Mouse (Mus musculus): ENCODE data around the gene Spaca3. TPM values are rescaled to one million over a fixed set of nuclear protein-coding genes. Genes with fewer than 3 reads are reported as not detected.
A peak's percentile ranks its signal among the peaks of the same experiment; 100 is the strongest.

The Spaca3 gene
- not detected in 2 replicates for polyA plus RNA-seq (2015; fragmentation: Nextera tagmentation; extraction: Ambion mirVana)

DNA sequence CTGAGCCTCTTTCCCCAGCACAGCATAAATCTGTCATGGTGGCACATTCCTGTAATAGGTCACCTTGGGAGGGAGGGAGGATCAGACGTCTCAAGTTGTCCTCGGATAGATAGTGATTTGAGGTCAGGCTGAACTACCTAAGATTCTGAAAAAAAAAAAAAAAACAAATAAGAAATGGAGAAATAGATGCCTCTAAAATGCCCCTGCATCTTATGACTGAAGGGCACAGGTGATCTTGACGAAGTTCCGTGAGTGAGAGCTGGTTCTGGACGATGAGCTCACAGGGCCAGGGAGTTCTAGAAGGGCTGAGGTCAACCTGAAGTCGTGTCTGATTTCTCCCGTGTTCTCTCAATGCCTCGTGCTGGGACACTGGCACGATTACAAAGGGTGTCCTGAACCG lies at the start of gene Spaca3:
Gene Spaca3 (plus strand): TSS at position 301 of the 400 bp plus-strand sequence.
- Histone ChIP-seq H3K27me3 (0 out of 2 replicates have a peak, but pooled peaks cover 12% of the 10 kb centered on the region), H3K9me3 (no peaks in the 10 kb centered on the region), H3K4me2 (replicated peaks) (no peak within 1 kb of the TSS), H3K9ac (no peak within 1 kb of the TSS), H3K27ac (no peak within 1 kb of the TSS), H3K4me3 (no peak within 1 kb of the TSS), H3K36me3 (no peaks in the 10 kb centered on the region), H3K4me1 (no peaks in the 10 kb centered on the region)
- WGBS: 79% methylated on average over 10 of the region's 10 CpGs
- no peak for ATAC-seq (ENCODE audit: low FRiP score, low read depth)

DNA sequence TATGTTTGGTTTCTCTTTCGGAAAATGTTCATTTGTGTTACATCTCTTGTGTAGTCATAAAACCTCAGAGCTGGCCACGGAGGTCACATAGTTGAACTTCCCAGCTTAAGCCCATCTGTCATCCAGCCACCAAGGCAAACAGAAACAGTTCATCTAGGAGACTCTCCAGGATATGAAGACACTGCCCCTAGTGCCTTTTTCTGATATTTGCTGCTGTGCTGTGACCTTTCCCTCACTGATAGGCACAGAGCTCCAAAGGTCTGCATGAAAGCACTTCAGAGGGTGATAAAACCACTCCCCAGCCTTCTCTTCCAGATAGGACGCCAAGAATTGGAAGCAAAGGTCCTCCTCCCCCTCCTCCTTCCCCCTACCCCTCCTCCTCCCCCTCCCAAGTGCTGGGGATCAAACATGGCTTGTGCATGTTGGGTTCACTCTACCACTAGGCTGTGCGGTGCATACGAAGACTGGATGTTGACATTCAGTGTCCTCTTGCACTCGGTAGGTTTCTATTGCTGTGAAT lies 49.6 kb upstream of the Spaca3 start:
- no peak overlapping the region for H3K27ac ChIP-seq
- peaks cover 26% of the 10 kb centered on the region for H3K4me1 ChIP-seq
- no peak overlapping the region for H3K4me2 ChIP-seq (replicated peaks)
- H3K9ac ChIP-seq: no peak overlapping the region
- H3K27me3 ChIP-seq: no peaks in the 10 kb centered on the region
- WGBS: 67% methylated on average over 6 of the region's 6 CpGs
- H3K36me3 ChIP-seq: peaks cover 14% of the 10 kb centered on the region
- peaks cover 4% of the 10 kb centered on the region; the same call in 1 of the 2 replicates for H3K9me3 ChIP-seq
- ATAC-seq (ENCODE audit: low FRiP score, low read depth): no peak
- H3K4me3 ChIP-seq: no peak overlapping the region

DNA sequence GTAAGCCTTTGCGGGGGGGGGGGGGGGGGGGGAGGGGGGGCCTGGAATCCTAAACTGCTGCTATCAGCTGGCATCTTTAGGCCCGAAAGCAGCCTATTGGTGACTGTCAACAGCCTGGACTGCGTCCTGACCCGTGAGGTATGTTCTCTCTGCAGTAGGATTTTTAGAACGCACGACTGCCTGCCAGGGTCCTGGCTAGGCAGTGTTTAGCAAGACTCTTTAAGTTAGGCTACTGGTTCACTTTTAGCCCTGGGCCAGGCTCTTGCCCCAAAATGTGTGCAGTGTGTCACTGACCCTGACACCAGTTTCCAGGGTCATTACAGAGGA lies 48.5 kb upstream of the Spaca3 start:
- Histone ChIP-seq H3K4me1 (peaks cover 26% of the 10 kb centered on the region), H3K4me3 (peak overlapping the region; percentile 58), H3K27me3 (no peaks in the 10 kb centered on the region), H3K4me2 (replicated peaks) (peak overlapping the region; percentile 91), H3K27ac (peak overlapping the region; percentile 76; the same call in 1 of the 2 replicates), H3K9me3 (peaks cover 4% of the 10 kb centered on the region; the same call in 1 of the 2 replicates), H3K36me3 (peaks cover 24% of the 10 kb centered on the region), H3K9ac (peak overlapping the region; percentile 86)
- 22% methylated on average over 5 of the region's 6 CpGs for WGBS
- ATAC-seq (ENCODE audit: low FRiP score, low read depth): 0 out of 2 replicates have a peak, but pooled peaks have one; percentile 25

DNA sequence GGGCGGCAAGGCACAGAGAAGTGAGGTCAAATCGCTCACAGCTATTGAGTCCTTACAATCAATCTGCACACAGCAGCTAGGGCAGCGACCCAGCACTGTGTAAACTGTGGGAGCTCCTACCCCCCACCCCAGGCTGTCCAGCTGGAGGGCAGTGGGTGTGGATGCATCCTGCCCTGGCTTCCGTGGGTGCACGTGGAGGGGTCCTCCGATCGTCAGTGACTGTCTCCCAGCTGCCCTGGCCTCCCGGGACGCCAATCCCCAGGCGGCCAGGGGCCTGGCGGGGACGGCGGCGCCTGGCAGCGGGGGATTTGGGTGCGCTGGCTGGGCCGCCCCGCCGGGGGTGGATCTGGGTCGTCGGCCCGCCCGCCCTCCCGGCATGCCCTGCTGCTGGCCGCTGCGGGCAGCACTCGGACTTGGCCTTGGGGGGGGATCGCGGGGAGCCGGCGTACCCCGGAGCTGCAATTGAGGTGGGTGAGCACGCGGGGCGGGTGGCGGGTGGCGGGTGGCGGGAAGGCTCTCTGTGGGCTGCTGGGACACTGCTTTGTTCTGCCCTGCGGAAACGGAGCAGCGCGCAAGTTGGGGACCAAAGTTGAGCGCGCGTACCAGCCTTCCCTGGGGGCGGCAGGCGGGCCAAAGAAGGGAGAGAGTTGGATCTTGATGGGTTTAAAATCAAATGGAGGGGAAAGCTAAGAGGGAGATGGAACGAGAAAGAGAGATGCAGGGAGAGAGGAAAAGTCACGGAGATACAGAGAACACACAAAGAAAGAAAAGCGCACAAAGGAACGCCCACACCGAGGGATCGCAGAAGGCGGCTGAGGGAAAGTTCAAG lies 48.0 kb upstream of the Spaca3 start, which contains the start of gene Tmem98:
Gene Tmem98 (plus strand): TSS at position 183 of the 829 bp plus-strand sequence.
- peaks cover 26% of the 10 kb centered on the region for H3K4me1 ChIP-seq
- H3K9ac ChIP-seq: peak within 1 kb of the TSS; percentile 86
- peak within 1 kb of the TSS; percentile 58 for H3K4me3 ChIP-seq
- H3K27ac ChIP-seq: peak within 1 kb of the TSS; percentile 76
- H3K9me3 ChIP-seq: peaks cover 2% of the 10 kb centered on the region; the same call in 1 of the 2 replicates
- H3K27me3 ChIP-seq: no peaks in the 10 kb centered on the region
- H3K4me2 ChIP-seq (replicated peaks): peak within 1 kb of the TSS; percentile 91
- under 1% methylated on average over 44 of the region's 54 CpGs for WGBS
- ATAC-seq (ENCODE audit: low FRiP score, low read depth): peak; percentile 69
- peaks cover 28% of the 10 kb centered on the region for H3K36me3 ChIP-seq

DNA sequence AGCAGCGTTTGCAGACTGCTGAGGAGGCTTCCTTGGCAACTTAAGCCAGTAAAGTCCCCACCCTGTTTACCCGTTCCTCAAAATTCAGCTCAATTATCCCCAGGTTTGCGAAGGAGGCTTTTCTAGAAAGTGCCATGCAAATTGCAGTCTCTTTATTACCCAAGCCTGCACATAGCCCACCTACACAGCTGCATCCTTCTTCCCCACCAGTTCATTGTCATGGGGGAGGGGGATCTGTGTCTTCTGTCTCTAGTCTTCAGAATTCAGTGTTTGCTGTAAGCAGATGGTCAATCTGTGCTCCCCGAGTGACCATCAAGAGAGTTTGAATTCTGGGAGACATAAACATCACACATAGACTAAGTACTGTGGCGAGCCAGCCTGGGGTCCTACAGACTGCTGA lies 47.0 kb upstream of the Spaca3 start:
- Histone ChIP-seq H3K4me2 (replicated peaks) (peak overlapping the region; percentile 91), H3K4me1 (peaks cover 26% of the 10 kb centered on the region), H3K27ac (peak overlapping the region; percentile 76), H3K9me3 (no peaks in the 10 kb centered on the region), H3K27me3 (no peaks in the 10 kb centered on the region), H3K36me3 (peaks cover 38% of the 10 kb centered on the region), H3K4me3 (peak overlapping the region; percentile 58), H3K9ac (peak overlapping the region; percentile 86)
- ATAC-seq (ENCODE audit: low FRiP score, low read depth): no peak
- WGBS: 17% methylated on average over 5 of the region's 5 CpGs

DNA sequence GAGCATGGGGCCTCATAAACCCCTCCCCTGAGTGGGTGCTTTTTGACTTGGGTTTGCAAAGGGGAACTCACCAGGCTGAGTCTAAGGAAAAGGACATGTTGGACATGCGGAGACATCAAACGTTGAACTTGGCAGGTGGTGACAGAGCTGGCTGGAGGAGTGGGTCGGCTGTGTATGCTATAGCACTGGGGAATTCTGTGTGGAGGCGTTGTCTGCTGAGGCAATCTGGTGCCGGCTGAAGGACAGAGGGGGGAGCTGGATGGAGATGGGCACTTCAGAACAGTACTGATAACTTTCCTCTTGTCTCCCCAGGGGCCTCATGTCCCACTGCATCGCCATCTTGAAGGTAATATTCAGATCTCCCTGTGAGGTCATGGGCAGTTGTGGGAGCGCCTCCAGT lies 42.8 kb upstream of the Spaca3 start:
- Histone ChIP-seq H3K4me2 (replicated peaks) (no peak overlapping the region), H3K27ac (no peak overlapping the region), H3K36me3 (peaks cover 75% of the 10 kb centered on the region), H3K9me3 (no peaks in the 10 kb centered on the region), H3K4me3 (no peak overlapping the region), H3K9ac (no peak overlapping the region), H3K27me3 (no peaks in the 10 kb centered on the region), H3K4me1 (peaks cover 32% of the 10 kb centered on the region)
- WGBS: 89% methylated on average over 7 of the region's 7 CpGs
- no peak for ATAC-seq (ENCODE audit: low FRiP score, low read depth)

DNA sequence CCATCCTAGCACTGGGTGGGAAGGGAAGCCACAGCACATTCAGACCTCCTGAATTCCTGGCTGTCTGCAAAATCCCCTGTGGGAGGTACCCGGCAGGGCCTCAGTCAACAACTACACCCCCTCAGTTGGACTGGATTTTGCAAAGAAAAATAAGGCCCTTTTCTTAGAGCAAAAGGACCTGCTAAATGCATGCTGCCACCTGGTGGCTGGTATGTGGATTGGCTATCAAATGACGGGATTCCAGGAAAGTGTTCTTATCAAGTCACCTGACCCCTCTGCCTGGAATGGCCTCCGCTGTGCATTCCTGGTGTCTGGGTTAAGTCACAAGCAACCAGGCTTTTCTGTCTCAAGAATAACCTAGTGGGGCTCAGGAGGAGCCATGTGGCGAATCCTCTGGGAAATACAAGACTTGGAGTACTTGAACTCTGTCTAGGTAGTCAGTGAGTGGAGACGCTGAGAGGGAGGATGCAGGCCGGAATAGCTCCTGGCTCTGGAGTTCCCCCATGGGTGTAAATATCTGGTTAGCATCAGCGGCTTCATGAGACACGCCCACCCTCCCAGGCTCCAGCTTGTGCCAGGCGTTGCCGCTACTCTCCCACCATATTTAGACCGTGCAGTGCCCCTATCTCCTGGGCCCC lies 40.0 kb upstream of the Spaca3 start:
- Histone ChIP-seq H3K9me3 (no peaks in the 10 kb centered on the region), H3K4me3 (no peak overlapping the region), H3K9ac (no peak overlapping the region), H3K4me1 (peaks cover 19% of the 10 kb centered on the region), H3K36me3 (peaks cover 90% of the 10 kb centered on the region), H3K27me3 (no peaks in the 10 kb centered on the region), H3K27ac (no peak overlapping the region; the same call in 1 of the 2 replicates), H3K4me2 (replicated peaks) (no peak overlapping the region)
- peak; percentile 54; the same call in 1 of the 2 replicates for ATAC-seq (ENCODE audit: low FRiP score, low read depth)
- 40% methylated on average over 11 of the region's 11 CpGs for WGBS

DNA sequence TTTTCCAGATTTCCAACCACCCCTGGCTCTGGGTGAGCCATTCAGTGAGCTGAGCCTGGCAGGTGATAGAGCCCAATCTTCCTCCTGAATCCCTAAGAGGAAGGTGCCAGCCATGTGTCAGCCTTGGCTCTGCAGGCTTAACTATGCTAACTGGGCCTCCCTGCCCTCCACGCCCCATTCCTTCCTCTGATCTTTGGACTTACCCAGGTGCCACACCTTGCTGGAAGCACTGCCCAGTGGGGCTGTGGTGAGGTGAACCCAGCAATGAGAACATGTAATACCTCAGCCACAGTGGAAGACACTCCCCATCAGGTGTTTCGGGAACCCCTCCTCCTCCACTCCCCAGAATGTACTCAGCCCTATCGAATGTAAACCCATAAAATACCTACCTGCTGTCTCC lies 38.1 kb upstream of the Spaca3 start:
- no peak overlapping the region for H3K27ac ChIP-seq

DNA sequence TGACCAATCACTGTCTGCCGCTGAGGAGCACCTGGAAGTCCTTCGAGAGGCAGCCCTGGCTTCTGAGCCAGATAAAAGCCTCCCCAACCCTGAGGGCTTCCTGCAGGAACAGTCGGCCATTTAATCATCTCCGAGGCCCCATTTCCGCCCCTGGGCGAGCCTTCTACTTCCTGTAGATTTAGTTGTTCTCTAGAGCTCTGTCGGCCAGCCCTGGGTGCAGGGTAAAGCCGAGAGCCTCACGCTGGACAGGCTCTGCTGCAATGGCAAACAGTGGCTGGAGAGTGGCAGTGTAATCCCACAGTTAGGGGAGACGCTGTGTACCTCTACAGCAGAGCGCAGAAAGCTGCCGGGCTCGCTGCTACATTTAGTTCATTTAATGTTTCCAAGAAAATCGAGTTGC lies 36.9 kb upstream of the Spaca3 start:
- Histone ChIP-seq H3K9me3 (no peaks in the 10 kb centered on the region), H3K4me1 (peaks cover 19% of the 10 kb centered on the region), H3K9ac (no peak overlapping the region), H3K4me3 (no peak overlapping the region), H3K27me3 (no peaks in the 10 kb centered on the region), H3K27ac (no peak overlapping the region), H3K4me2 (replicated peaks) (no peak overlapping the region), H3K36me3 (peaks cover 75% of the 10 kb centered on the region)
- WGBS: 53% methylated on average over 14 of the region's 14 CpGs
- ATAC-seq (ENCODE audit: low FRiP score, low read depth): no peak

More for the DNA sequence above, 38.1 kb upstream of the Spaca3 start:
- Histone ChIP-seq H3K4me3 (no peak overlapping the region), H3K9ac (no peak overlapping the region), H3K9me3 (no peaks in the 10 kb centered on the region), H3K4me2 (replicated peaks) (no peak overlapping the region), H3K36me3 (peaks cover 84% of the 10 kb centered on the region), H3K4me1 (peaks cover 19% of the 10 kb centered on the region), H3K27me3 (no peaks in the 10 kb centered on the region)
- no peak for ATAC-seq (ENCODE audit: low FRiP score, low read depth)
- WGBS: 78% methylated on average over 3 of the region's 3 CpGs

DNA sequence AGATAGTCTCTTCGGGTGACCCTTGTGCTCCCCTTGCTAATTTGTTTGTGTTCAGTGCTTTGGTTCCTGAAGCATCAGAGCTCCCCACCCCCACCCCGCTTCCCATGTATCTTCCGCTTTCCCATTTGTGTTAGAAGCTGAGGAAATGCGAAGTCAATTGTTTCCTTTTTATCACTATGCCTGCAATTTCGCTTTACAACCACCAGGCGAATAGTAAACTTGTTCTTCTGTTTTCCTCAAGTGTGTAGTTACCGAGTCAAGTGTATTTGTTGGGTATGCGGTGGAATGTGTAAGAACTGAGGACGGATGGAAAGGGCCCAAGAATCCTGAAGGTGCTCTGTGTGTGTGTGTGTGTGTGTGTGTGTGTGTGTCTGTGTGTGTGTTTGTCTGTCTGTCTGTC lies 36.4 kb upstream of the Spaca3 start:
- Histone ChIP-seq H3K4me1 (peaks cover 19% of the 10 kb centered on the region), H3K36me3 (peaks cover 70% of the 10 kb centered on the region), H3K27ac (no peak overlapping the region), H3K9ac (no peak overlapping the region), H3K4me3 (no peak overlapping the region), H3K9me3 (no peaks in the 10 kb centered on the region), H3K27me3 (0 out of 2 replicates have a peak, but pooled peaks cover 3% of the 10 kb centered on the region), H3K4me2 (replicated peaks) (no peak overlapping the region)
- no peak for ATAC-seq (ENCODE audit: low FRiP score, low read depth)
- WGBS: 76% methylated on average over 9 of the region's 9 CpGs

DNA sequence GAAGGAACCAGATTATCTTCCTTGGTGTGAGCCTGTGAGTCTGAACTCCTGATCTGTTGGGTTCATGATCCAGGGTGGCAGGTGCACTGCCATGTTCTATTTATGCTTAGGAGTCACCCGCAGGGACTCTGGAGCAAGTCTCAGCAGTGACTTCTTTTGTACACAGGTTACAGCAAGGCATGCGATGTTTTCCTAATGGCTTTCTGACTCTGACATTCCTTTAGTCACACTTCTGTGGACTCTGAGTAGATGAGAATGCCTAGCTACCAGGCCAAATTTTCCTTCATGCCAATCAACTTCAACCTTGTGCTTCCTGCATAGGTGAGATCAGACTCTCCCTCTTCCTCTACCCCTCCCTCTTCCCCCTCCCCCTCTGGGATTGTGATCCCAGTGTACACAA lies 22.8 kb upstream of the Spaca3 start:
- 89% methylated on average over 2 of the region's 2 CpGs for WGBS

DNA sequence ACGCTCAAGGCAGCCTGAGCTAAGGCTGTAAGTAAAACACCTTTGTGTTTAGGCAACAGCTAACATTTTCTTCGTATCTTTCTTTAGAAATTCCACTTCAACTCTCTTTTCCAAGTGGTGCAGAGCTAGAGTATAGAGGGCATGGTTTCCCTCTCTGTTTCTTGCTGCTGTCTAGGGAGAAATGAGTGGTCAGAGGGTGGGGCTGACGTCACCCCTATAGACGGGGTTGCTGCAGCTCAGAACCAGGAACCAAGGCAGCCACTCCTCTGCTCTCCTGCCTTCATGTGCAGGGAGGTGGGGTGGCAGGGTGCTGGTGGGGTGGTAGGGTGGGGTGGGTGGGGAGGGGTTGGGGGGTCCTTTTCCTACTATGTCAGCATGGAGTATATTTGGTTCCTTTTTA lies 22.3 kb upstream of the Spaca3 start:
- ATAC-seq (ENCODE audit: low FRiP score, low read depth): no peak
- H3K4me3 ChIP-seq: no peak overlapping the region
- H3K27ac ChIP-seq: no peak overlapping the region
- no peaks in the 10 kb centered on the region for H3K9me3 ChIP-seq
- 69% methylated on average over 4 of the region's 4 CpGs for WGBS
- no peaks in the 10 kb centered on the region for H3K36me3 ChIP-seq
- no peak overlapping the region for H3K9ac ChIP-seq
- H3K4me1 ChIP-seq: no peaks in the 10 kb centered on the region
- H3K27me3 ChIP-seq: no peaks in the 10 kb centered on the region
- no peak overlapping the region for H3K4me2 ChIP-seq (replicated peaks)

More for the DNA sequence above, 22.8 kb upstream of the Spaca3 start:
- H3K4me2 ChIP-seq (replicated peaks): no peak overlapping the region
- H3K27me3 ChIP-seq: no peaks in the 10 kb centered on the region
- H3K9ac ChIP-seq: no peak overlapping the region
- no peaks in the 10 kb centered on the region for H3K4me1 ChIP-seq
- no peaks in the 10 kb centered on the region for H3K9me3 ChIP-seq
- no peak for ATAC-seq (ENCODE audit: low FRiP score, low read depth)
- no peak overlapping the region for H3K4me3 ChIP-seq
- H3K36me3 ChIP-seq: no peaks in the 10 kb centered on the region
- H3K27ac ChIP-seq: no peak overlapping the region
